Mouse (Mus musculus) left cerebral cortex, postnatal 36 days (tissue): ENCODE data around the gene Rbbp5. TPM values are rescaled to one million over a fixed set of nuclear protein-coding genes. Genes with fewer than 3 reads are reported as not detected.
"Not testable (repeated sequence)": the region's sequence is repeated elsewhere in the genome, so short reads cannot be mapped to it uniquely, and the experiment has no call there.

Source experiments
- DNase-seq, 2 experiments: peaks; one replicate each; pipeline ENCODE4 v3.0.0; 2021 to 2022; ENCODE audit warnings: low spot score in 2 of 2, mixed read lengths in 1 of 2
- intact Hi-C: fragments of 180-260 bp; cut with DNase I; formaldehyde crosslinking; loops from one replicate; pipeline ENCODE4 v1.15.1; 2025
- total RNA-seq, 2 experiments: library from RNA; stranded (reverse); gene quantifications; 2 replicates each; pipeline ENCODE4 v1.2.3; 2021

Rbbp5 gene
- total RNA-seq, result 10 to 100 TPM; 49.3 to 66.3 TPM

DNA sequence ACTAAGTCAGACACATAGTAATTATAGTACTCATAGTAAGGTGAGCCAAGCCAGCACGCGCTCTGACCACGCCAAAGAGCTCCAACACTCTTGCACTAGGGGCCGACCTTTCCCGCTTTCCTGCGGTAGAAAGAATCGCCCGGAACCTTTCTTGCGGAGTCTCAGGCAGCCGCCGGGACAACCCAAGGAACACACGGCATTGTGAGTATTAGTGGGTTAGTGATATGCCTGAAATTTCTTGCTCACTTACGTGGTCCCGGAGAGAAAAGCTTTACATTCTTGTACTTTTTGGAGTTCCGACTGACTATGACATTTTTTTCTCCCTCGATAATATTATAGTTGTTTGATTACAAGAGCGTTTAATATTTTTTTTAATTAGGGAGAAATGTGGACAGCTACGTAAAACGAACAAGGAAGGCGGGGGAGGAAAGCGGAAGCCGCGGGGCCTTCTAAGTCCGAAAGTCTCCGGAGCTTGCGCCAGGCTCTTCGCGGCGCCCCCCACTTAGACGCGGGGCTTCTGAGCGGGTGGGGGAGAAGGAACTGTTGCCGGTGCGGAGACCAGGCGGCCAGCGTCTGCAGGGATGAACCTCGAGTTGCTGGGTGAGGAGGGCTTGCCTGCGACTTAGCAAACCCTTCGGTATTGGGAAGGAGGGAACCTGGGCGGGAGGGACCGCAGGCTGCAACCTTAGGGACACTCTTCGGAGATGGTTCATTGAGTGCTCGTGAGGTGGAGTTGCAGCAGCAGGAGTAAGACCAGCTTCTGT is at the start of gene Rbbp5:
Rbbp5 (plus strand) TSS at position 438 of the 764 bp plus-strand sequence.
- intact Hi-C loops, result loop anchor here (5.0 kb wide), 1 partner anchor 110 kb away; no protein-coding TSS in a partner anchor
- peak; percentile 83 to 84 for DNase-seq

DNA sequence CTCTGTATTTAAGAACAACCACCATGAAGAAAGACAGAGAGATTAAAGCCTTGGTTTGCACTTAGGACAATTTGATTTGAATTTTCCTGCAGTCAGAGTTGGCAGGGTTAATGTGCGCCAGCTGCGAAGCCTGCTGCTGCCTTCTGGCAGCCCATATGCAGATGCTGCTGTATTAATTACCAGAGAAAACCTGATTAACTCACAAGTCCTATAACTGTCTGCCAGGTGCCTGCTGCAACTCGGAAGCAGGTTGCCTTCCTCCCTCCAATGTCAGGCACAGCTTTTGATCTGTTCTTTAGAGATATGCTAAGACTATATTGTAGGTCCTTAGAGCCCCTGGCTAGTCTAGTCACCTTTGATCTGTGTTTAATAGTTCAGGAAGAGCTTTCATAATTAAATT is 46.3 kb upstream of the Rbbp5 start:
- no peak for DNase-seq

DNA sequence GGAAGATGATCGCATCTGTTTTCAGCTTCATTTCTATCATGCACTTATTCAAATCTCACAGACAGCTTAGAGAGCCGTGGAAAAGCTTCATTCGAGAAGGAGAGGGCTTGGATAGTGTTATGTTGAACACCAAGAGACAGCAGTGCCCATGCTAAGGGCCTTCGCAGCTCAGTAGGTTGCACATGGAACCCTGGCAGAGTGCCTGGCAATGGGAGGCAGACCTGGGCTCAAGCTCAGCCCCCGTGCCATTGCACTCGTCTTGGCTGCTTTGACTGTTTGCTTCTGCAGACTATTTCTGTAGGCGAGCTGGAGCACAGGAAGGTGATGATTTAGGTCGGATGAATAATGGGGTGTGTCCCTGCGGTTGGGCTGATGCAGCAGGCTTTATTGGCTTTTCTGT is 45.4 kb upstream of the Rbbp5 start:
- DNase-seq, result peak; percentile 18 to 27
- intact Hi-C loops, result no loop called here

More for the DNA sequence above, 46.3 kb upstream of the Rbbp5 start:
- intact Hi-C loops, result no loop called here

DNA sequence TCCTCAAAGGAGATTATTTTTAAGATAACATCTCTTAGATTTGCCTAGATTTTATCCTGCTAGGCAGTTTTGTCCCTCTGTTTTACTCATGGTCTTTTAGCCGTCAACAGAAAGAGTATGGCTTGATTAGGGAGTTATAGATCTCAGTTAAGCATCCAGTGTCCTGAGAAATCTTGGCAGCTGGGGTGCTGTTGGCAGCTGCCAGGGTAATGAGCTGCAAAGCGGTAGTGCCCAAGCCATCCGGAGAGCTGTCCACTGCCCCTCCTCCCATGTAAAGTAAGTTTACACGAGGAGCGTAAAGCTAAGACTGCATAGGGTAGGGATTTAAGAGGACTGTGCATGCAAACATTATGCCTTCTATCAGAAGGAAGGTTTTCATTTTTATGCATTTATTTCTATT is 43.8 kb upstream of the Rbbp5 start:
- intact Hi-C loops, result no loop called here
- no peak for DNase-seq

DNA sequence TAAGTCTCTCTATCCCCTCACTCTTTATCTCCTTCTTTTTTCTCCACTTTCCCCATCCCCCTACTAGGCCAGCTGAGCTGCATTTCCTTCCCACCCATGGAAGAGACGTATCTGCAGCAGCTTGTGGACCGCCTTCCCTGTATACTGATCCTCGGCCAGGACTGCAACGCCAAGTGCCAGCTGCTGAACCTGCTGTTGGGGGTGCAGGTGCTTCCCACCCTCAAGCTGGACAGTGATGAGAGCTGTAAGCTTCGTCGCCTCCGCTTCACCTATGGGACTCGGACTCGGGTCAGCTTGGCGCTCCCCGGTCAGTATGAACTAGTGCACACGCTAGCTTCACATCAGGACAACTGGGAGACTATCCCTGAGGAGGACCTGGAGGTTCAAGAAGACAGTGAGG is 43.1 kb upstream of the Rbbp5 start:
- no peak for DNase-seq
- intact Hi-C loops, result no loop called here

DNA sequence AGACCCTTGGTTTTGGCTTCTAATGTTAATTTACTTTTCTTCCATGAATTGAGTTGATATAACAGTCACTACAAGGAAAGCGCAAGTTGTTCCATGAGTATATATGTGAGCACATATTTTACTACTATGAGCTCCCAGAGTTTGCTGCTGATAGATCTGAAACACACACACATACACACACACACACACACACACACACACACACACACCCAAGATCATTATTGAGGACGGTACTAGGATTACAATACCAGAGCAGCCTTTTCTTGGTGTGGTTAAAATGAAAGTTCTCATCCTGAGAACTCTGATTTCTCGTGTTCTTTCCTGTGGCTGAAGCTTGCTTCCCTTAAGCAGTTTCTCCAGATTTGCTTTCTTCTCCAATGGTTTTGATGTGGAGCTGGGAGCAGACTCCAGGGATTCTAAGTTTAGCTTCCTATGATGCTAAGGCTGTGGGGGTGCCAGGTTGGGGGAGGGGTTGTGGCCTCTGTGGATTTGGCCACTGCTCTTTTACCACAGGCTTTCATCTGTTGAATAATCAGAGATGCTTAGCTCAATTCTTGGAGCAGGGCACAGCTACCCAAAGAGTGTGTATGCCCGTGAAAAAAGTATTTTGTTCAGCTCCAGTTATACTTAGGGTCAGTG is 40.7 kb upstream of the Rbbp5 start:
- no peak for DNase-seq
- intact Hi-C loops, result no loop called here

DNA sequence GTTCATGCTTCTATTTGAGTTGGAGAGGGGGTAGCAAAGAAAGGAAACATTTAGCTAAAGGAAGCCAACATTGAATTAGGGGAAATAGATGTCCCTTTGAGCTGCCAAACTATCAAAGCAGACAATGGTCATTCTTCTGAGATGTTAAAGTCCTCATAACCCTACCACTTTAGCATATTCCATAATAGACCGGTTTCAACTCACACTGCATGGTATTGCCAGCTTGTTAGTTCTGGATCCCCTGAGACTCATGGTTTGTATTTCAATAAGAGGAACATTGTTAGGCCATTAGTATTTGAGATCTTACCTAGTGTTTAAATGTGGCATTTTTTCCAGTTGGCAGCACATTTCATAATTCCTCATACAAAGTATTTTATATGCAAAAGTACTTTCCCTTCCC is 40.2 kb upstream of the Rbbp5 start:
- intact Hi-C loops, result no loop called here
- no peak for DNase-seq

DNA sequence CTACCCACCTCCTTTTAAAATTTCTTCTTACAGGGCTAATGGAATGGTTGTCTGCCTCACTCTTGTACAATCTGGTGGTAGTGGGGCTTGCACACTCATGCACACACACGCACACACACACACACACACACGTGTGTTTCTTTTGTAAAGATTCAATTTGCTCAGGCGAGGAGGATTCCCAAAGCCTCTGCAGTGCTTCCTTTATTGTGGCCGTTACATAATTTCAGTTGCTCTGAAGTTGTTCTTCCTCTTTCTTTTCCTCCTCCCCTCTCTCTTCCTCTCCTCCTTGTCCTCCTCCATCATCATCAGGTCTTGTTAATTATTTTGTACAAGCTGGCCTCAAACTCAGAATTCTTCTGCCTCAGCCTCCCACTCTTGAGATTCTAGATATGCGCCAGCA is 39.8 kb upstream of the Rbbp5 start:
- DNase-seq, result no peak
- intact Hi-C loops, result no loop called here

DNA sequence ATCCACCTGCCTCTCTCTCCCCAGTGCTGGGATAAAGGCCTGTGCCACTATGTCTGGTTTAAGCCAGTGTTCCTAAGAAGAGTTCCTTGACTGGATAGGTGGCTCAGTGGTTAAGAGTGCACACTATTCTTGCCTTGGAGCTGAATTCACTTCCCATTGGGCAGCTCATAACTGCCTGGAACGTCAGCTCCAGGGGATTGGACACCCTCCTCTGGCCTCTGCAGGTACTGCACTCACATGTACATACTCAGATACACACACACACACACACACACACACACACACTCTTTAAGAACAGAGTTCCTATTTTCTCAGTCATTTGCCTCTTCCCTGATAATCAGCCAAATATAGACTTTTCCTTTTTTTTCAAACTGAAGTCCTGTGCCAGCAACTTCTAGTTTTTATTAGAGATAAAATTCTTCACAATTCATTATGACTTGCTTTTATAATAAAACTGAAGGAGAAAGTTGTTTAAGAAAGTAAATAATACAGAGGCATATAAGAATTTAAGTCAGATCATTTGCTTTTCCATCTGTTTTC is 36.2 kb upstream of the Rbbp5 start:
- intact Hi-C loops, result no loop called here

DNA sequence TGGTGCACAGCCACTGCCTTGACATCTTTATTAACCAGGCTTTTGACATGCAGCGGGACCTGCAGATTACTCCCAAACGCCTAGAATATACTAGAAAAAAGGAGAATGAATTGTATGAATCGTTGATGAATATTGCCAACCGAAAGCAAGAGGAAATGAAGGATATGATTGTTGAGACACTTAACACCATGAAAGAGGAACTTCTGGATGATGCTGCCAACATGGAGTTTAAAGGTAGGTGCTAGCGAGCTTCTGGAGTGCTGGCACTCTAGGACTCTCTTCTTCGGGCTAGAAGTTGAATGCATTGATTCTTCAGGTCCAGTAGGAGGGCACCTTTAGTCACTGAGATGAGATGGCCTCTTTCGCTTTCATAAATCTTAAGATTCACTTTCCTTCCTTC is 27.4 kb upstream of the Rbbp5 start:
- intact Hi-C loops, result no loop called here
- no peak for DNase-seq

More for the DNA sequence above, 36.2 kb upstream of the Rbbp5 start:
- DNase-seq, result no peak

DNA sequence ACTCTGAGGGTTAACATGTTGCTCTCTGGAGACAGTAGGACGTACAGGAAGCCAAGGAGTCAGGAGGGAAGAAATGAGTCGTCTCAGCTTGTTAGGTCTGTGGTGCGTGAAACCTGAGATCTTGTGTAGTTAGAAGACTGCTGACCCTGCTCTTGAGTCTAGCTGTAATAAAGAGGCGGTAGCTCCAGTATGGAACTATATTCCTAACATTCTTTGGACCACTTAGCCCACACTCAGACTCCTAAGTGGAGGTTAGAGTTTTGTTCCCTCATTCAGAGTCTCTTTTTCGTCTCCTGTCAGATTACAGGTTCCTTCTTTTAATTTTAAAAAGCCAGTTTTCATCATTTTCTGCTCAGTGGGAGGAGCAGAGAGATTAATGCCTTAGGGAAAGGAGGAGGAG is 12.5 kb upstream of the Rbbp5 start:
- intact Hi-C loops, result no loop called here
- DNase-seq, result no peak

DNA sequence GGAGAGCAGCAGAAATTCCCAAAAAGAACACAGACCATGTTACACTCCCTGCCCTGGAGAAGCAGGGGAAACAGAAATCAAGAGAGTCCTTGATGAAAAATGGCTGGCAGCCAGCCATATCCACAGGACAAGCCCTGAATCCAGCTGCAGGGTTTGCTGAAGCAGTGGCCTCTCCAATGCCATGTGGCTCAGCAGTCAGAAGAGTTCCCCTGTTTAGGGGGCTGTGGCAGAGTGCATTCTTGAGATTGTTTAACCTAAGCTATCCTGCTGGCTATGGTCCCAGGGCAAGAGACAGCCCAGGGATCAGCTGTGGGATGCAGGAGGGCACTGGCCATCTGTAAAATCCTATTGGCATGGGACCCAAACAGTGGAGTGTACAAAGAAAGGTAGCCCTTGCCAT is 8.2 kb upstream of the Rbbp5 start:
- no peak for DNase-seq
- intact Hi-C loops, result no loop called here

DNA sequence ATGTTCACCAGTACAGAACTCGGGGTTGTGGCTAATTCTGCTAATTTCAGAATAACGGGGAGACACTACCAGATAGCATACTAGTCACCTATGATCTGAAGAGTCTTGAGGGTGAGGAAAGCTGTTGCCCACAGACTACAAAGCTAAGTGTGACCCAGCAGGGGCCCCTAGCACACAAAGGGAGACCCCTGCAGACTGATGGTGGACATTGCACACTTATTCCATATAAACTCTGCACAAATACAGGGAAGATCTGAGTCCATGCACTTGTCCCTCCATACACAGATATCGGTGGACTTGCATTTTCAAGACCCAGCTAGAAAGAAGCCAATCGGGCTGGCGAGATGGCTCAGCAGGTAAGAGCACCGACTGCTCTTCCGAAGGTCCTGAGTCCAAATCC is 7.6 kb upstream of the Rbbp5 start:
- DNase-seq, result no peak
- intact Hi-C loops, result no loop called here

DNA sequence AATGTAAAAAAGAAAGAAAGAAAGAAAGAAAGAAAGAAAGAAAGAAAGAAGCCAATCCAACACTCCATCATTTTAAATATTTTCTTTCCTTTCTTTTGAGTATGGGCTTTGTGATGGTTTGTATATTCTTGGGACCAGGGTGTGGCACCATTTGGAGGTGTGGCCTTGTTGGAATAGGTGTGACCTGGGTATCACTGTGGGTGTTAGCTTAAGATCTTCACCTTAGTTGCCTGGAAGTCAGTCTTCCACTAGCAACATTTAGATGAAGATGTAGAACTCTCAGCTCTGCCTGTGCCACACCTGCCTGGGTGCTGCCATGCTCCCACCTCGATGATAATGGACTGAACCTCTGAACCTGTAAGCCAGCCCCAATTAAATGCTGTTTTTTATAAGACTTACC is 7.1 kb upstream of the Rbbp5 start:
- intact Hi-C loops, DNase-seq: not testable (repeated sequence)

DNA sequence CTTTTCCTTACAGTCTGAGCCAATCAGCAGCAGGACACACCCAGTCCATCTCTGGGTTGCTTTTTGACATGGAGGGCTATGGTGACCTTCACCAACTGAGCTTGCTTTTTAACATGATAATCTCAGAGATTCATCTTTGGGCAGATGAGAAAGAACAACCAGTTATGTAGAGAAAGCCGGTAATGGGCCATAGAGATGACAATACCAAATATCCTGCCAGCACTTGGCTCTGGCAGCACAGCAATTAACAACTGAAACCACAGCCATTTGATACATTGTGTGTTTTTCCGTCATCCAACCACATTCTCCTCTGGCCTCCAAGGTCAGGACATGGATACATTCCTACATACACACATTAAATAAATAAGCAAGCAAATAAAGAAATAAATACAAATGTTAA is 6.1 kb upstream of the Rbbp5 start:
- intact Hi-C loops, result no loop called here
- DNase-seq, result no peak

DNA sequence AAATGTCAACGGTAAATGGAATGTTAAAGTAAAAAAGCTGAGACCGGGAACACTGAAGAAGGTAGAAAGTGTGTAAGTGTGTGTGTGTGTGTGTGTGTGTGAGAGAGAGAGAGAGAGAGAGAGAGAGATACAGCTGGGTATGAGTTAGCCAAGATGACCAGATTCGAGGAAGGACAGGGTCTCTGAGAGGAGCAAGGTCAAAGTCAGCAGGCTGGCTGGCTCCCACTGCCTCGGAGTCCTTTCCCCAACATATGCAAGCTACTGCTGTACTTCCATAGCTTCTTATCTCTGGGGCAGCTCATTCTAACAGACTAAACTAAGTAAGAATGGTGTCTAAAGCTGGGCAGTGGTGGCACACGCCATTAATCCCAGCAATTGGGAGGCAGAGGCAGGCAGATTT is 5.7 kb upstream of the Rbbp5 start:
- intact Hi-C loops, result no loop called here
- no peak for DNase-seq

DNA sequence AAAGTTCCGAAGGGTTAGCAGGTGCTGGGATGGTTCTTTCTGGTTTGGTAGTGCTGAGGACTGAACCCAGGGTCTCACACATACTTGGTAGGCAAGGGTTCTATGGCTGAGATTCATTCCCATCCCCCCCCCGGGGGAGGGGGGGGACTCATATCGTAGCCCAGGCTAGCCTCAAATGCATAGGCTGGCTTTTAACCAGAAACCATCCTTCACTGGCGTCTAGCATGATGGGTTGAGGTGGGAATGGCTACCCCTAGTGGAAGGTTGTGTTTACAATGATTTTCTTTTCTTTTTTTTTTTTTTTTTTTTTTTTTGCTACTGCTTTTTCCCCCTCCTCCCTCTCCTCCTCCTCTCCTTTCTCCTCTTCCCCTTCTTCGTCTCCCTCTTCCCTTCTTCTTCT is 4.6 kb upstream of the Rbbp5 start:
- no peak for DNase-seq
- intact Hi-C loops, result no loop called here

DNA sequence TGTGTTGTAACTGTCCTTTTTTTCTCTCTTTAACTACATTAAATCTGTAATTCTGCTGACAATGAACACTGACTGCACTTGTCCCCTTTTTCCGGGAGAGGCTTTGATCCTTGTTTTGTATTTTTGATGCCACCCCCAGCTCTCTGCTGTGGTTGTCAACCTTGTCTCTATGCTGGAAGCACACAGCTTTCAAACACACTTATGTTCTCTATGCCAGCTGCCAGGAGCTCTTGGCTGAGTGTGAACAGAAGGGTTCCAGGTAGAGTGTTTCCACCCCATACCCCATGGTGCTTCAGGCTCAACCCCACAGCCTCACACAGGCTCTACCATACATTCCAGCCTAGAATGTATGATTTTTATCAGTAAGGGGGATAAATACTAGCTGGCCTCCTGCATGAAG is 2.7 kb upstream of the Rbbp5 start:
- intact Hi-C loops, result no loop called here
- no peak for DNase-seq

DNA sequence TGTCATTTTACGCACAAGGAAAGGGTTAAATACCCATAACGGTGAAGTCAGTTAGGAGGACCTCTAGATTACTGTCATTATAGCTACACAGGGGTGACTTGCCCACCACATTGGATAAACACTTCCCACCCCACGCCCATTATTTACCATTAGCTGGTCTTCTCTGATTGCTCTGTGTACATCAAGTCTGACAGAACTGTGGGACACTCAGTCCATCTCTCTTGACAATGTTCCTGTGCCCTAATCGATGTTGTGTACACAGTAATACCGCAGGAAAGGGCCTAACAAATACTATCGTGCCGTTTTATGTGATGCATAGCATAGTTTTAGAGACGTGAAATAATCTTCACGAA is 614 bp upstream of the Rbbp5 start:
- DNase-seq, result peak in 1 of 2 experiments; percentile 19
- intact Hi-C loops, result loop anchor here (5.0 kb wide), 1 partner anchor 109 kb away; no protein-coding TSS in a partner anchor

DNA sequence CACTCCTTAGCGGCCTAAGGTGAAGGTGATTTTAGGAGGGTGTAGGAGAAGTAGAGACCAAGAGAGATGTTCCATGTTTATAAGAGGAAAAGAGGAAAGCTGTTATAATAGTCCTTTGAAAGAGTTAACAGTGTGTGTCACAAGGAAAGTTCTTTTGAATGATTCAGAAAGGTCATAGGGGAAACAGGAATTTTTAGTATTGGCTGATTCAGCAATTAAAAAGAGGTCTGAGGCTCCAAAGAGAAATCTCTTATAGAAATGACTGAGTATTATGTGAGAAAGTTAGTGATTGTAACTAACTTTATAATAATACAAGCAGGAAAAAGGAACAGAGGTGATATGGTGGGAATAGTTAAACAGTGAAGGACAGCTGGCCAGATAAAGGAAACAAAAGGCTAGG is 2.3 kb downstream of the Rbbp5 start:
- intact Hi-C loops, result loop anchor here (5.0 kb wide), 1 partner anchor 112 kb away; no protein-coding TSS in a partner anchor

DNA sequence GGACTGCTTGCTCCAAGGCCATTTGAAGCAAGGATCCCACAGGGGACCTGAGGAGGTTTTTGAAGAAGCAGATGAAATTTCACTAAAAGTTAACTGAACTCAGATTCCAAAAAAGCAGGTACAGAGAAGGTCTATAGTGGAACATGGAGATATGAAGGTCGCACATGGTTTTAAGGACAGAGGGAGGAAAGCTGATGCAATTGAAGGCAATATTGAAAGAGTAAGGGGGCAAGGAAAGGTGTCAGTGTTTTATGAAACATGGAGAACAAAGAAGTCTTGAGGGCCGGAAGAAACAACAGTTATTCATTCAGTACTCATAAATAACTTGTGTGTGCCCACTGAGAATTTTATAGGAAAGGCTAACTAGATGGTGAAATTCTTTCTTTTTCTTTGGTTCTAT is 4.5 kb downstream of the Rbbp5 start:
- intact Hi-C loops, result no loop called here
- DNase-seq, result no peak

More for the DNA sequence above, 2.3 kb downstream of the Rbbp5 start:
- DNase-seq, result no peak
